Mouse (Mus musculus) c-Kit-positive CD71-negative TER-119-negative erythroid progenitor cells, embryonic 14.5 days (primary cell): ENCODE results near the gene Map2.

ENCODE experiments used
- DNase-seq: peaks from one replicate; pipeline ENCODE4 v3.0.0-alpha.2; 2013; ENCODE audit warnings: low read depth

Map2 gene

DNA sequence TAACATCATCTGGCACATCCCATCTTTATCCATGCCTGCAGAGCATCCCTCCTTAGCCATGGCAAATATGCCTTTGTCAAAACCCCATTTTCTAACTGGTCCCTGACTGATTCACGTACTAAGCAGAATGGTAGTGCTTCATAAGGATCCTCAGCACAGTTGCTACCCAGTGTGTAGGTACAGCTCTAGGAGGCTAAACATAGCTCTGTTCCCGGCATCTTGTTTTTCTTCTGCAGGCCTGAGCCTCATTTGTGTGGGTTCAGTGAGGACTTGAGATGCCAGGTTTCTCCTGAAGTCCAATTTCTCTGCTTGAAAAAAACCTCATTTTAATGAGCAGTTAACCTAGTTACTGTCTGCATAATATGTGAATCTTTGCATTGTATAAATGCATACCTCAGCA, 30.4 kb downstream of the Map2 start:
- DNase-seq = no peak

DNA sequence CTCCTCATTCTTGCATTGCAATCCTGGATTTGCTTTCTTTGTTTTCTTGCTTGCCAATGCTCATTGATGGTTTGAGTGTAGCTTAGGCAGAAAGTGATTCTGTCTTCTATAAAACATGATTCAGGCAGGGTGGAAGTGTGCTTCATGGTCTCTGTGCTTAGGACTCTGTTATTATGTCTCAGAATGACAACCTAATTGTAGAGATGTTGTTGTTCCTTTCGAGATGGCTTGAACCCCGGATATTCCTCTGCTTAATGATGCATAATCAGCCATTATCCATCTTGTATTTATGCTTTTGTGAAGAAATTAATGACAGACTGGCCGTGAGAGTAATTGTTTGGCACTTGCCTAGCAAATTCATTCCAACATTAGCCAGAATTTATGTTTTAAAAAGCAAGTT, 31.8 kb downstream of the Map2 start:
- no peak for DNase-seq

- DNase-seq = no peak
These were observed 36.2 kb downstream of the Map2 start for GRCm38 (mm10) chr1:66211074-66211791.

- DNase-seq = no peak
These were observed 46.4 kb downstream of the Map2 start for GRCm38 (mm10) chr1:66221497-66221896.

DNA sequence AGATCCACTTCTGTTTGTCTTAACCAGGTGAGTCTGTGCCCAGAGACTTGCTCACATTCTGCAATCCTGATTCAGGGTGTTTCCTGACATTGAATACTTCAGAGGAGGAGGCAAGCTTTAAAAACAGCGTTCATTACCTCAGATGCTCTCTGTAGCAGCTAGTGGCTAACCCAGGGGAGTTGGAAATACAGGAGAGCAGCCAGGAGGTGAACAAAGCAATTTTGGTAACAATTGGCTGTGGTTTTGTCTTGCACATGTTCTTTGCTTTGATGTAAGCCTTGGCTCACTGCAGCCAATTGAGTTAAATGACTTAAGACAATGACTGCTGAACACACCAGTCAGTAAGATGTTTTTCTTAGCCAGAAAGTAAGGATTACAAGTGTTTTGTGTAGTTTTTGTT, 48.3 kb downstream of the Map2 start:
- DNase-seq = no peak

- DNase-seq = no peak
These were observed 51.6 kb downstream of the Map2 start for GRCm38 (mm10) chr1:66226372-66227368.

GRCm38 (mm10) chr1:66228205-66228604, 53.1 kb downstream of the Map2 start:
- DNase-seq = no peak

DNA sequence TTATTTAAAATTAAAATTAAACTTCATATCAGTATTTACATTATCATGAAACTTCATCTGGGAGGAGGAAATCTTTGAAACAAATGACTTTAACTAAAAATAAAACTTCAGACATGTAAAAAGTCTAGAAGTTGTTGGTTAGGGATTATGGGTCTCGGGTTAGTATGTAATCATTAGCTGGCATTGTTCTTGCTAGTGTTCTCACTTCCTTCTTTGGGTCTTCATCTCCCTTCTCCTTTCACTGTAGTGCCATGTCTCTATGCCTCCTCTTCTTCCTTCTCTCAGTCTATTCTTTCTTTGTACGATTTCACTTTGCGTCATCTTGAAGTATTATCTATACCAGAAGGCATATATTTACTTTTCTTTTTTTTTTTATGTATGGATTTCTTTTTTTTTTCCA, 55.3 kb downstream of the Map2 start:
- DNase-seq = no peak

- no peak for DNase-seq
These were observed 56.9 kb downstream of the Map2 start for GRCm38 (mm10) chr1:66231963-66232362.

DNA sequence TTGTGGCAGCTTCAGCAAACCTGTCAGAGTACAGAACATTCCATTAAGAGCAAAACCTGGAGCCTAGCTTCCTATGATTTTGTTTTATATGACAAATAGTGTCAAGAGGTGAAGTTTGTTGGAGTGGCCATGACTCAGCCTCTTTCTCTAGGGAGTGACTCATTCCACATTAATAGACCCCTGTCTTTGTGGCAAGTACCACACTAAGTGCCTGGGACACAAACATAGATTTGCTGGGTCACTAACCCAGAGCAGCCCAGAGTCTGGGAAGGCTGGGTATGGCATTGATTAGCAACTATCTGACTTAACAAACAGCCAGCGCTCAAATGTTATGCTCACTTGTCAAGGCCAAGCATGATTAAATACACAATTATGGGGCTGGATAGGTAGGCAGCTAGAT, 69.8 kb downstream of the Map2 start:
- DNase-seq = no peak

GRCm38 (mm10) chr1:66251649-66252332, 76.7 kb downstream of the Map2 start:
- no peak for DNase-seq

GRCm38 (mm10) chr1:66252333-66252724, 77.3 kb downstream of the Map2 start:
- DNase-seq = no peak

- no peak for DNase-seq
These were observed 88.1 kb downstream of the Map2 start for GRCm38 (mm10) chr1:66263220-66263619.

GRCm38 (mm10) chr1:66266231-66266924, 91.3 kb downstream of the Map2 start:
- DNase-seq = no peak

DNA sequence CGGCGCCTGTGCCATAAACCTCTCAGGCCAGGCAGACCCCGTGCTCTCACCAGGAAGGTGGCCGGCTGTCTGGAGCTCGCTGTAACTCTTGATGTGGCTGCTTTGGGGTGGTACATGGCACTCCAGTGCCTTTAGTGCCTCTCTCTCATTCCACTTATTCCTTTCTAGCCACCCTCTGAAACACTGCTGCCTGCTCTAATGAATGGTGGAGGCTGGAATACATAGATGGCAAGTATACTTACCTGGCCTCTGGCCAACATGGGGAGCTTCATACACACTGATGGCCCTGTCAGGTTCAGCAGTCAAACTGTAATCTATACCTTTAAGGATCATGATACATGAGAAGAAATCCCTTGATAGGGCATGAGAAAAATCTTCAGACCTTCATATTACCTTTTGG, 102.6 kb downstream of the Map2 start:
- no peak for DNase-seq

DNA sequence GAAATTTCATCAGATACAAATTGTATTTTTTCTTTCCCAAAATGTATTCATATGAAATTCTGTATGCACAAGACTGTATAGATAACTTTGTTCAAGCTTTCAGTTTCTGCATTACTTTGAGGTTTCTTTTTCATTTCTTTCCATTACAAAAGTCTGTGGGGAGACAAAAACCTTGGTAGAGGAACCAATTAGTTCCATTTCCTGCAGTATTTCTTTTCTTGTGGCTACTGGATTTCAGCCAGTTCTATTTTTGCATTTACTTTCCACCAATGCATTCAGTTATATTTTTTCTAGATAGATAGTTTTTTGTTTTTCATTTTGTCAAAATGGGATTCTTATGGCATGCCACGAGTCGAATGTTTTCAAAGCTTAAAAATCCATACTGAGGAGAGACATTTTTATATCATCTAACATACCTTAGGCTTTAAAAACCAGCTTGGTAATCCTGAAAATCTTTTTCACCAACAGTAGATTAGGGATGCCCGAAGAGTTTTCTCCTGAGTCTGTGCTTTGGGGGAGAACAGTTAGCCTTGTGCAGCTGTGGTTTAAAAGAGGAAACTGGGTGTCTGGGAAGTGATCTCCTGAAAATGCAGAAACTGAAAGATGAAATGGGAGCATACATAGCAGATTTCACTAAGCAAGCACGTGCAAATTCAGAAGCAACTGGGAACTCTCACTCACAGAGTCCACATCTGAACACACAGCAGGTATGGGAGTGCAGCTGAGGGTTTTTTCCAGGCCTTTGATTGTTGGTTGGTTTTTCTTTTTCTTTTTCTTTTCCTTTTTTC, 104.3 kb downstream of the Map2 start:
- DNase-seq = no peak

DNA sequence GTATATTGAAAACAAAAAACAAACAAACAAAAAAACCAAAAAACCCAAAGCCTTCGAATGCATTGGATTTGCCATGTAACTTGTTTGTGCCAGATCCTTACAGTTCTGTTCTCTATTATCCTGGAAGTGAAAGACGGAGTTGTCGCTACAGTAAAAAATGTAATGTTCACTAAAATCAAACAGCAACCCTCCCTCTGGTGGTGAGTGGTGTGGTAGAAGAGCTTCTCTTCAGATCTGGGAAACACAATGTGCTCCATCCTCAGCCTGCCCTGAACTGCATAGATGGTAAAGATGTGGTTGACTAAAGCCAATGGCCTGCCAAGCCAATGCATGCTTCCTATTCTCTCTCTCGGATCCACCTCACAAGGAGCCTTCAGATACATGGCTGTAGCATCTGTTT, 105.1 kb downstream of the Map2 start:
- no peak for DNase-seq

DNA sequence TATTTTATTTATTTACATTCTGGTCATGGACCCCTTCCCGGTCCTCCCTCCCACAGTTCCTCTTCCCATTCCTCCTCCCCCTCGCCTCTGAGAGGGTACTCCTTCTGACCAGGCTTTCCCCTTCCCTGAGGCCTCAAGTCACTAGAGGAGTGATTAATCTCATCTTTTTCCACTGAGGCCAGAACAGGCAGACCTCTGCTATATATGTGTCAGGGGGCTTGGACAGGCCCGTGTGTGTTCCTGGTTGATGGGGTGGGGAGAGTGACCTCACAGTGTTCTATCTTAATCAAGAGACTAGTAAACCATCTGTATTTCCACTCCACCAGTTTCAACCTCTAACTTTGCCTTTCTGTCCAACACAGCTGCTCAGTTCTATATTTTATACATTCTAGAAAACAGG, 107.4 kb downstream of the Map2 start:
- no peak for DNase-seq

GRCm38 (mm10) chr1:66288987-66289386, 113.9 kb downstream of the Map2 start:
- no peak for DNase-seq

GRCm38 (mm10) chr1:66292121-66292881, 117.2 kb downstream of the Map2 start:
- DNase-seq = no peak
